Mouse (Mus musculus) cerebellum, postnatal 14 days (tissue): ENCODE data around the gene Sec22c.

ENCODE experiments used
- DNase-seq, 2 experiments: peaks; one replicate each; pipeline ENCODE4 v3.0.0; 2021; ENCODE audit warnings: mixed read lengths in 2 of 2

Gene Sec22c

GRCm38 (mm10) chr9:121644855-121645254 is 60.4 kb downstream of the Sec22c start:
- DNase-seq: no peak

GRCm38 (mm10) chr9:121642401-121643181 is 62.7 kb downstream of the Sec22c start, which contains the start of gene Vipr1:
Gene Vipr1, plus strand, starts transcription at chr9:121642716.
- peak; percentile 92 to 94 for DNase-seq

GRCm38 (mm10) chr9:121642001-121642400 is 63.3 kb downstream of the Sec22c start, which contains the start of gene Lyzl4:
Gene Lyzl4, minus strand, starts transcription at chr9:121642096.
- DNase-seq: peak; percentile 89 to 93

GRCm38 (mm10) chr9:121641235-121641915 is 63.9 kb downstream of the Sec22c start:
- peak; percentile 31 to 42 for DNase-seq

GRCm38 (mm10) chr9:121639790-121640189 is 65.5 kb downstream of the Sec22c start:
- DNase-seq: peak; percentile 70 to 86

- no peak for DNase-seq
Measured at GRCm38 (mm10) chr9:121635835-121636576, 69.3 kb downstream of the Sec22c start.

GRCm38 (mm10) chr9:121633306-121633705 is 72.0 kb downstream of the Sec22c start:
- DNase-seq: no peak

GRCm38 (mm10) chr9:121632891-121633290 is 72.4 kb downstream of the Sec22c start:
- DNase-seq: no peak

GRCm38 (mm10) chr9:121631946-121632345 is 73.3 kb downstream of the Sec22c start:
- DNase-seq: no peak

GRCm38 (mm10) chr9:121630627-121631026 is 74.7 kb downstream of the Sec22c start:
- DNase-seq: no peak
